Comparison of ENCODE assay signal across 17 mouse cellular contexts in the genomic region with DNA sequence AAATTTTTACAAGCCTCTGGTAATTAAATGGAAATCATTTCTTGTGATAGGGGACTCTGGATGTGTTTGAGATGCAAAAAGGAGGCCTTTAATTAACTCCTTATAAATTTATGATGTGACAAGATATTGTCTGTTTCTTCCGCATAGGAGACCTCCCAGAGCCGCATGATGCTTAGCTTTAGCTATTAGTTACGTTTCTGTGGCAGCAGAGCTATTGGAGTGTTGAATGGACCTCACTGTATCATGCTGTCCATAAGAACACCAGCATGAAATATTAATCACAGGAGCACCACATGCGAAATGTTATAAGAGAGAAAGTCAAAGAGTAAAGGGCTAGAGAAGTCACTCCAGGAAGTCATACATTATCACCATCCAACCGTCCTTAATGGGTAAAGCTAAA.
DNase-seq lines count a peak whose midpoint lies in the region; ATAC-seq and TF ChIP-seq lines count a peak whose summit lies in the region.
"Had no signal": no experiment of that assay in that cellular context is flagged by ENCODE, and none has a peak within 500 bp of the region (broad histone marks: within the 10 kb centered on the region; RNA-seq: fewer than 3 reads in every experiment).

No protein-coding gene starts in this region.

- no peak overlapping the region for H3K27ac ChIP-seq in forebrain, embryonic 13.5 days
- H3K27ac ChIP-seq in forebrain, postnatal 0 days (ENCODE audit: low read depth, low read length): no peak overlapping the region
- H3K27ac ChIP-seq in midbrain, embryonic 13.5 days: no peak overlapping the region; the same call in 1 of the 2 replicates
- no peak overlapping the region for H3K27ac ChIP-seq in midbrain, embryonic 11.5 days (ENCODE audit: low read depth, low read length)
- no peak overlapping the region for H3K27ac ChIP-seq in neural tube, embryonic 13.5 days (replicated peaks)
- H3K27ac ChIP-seq: embryonic facial prominence, embryonic 10.5 days; heart, embryonic 13.5 days; hindbrain, embryonic 12.5 days; hindbrain, postnatal 0 days had no signal

- no peaks in the 10 kb centered on the region for H3K27me3 ChIP-seq in forebrain, embryonic 13.5 days
- no peaks in the 10 kb centered on the region for H3K27me3 ChIP-seq in forebrain, postnatal 0 days (ENCODE audit: insufficient read depth, low read length)
- no peaks in the 10 kb centered on the region for H3K27me3 ChIP-seq in midbrain, embryonic 13.5 days
- no peaks in the 10 kb centered on the region for H3K27me3 ChIP-seq in midbrain, embryonic 11.5 days (ENCODE audit: control insufficient read depth, insufficient read depth, low read length)
- no peaks in the 10 kb centered on the region for H3K27me3 ChIP-seq in neural tube, embryonic 13.5 days
- H3K27me3 ChIP-seq: heart, embryonic 13.5 days; hindbrain, embryonic 12.5 days had no signal

- DNase-seq in forebrain, postnatal 0 days: no peak
- no peak for DNase-seq in midbrain, embryonic 11.5 days (ENCODE audit: low spot score, missing footprints)
- DNase-seq in neural tube, embryonic 10.5 days (ENCODE audit: extremely low spot score, low spot score): no peak
- no peak for DNase-seq in cerebellum, postnatal 25 days
- DNase-seq: adrenal gland, postnatal 10 days; cerebellum, adult 18-20 months; cerebellum, adult 9-11 months; gastrocnemius, postnatal 14 days; heart, postnatal 36 days had no signal

- no peaks in the 10 kb centered on the region for H3K36me3 ChIP-seq in forebrain, embryonic 13.5 days (ENCODE audit: poor library complexity, severe bottlenecking)
- no peaks in the 10 kb centered on the region for H3K36me3 ChIP-seq in forebrain, postnatal 0 days (ENCODE audit: insufficient read depth)
- H3K36me3 ChIP-seq in midbrain, embryonic 13.5 days: no peaks in the 10 kb centered on the region
- H3K36me3 ChIP-seq in midbrain, embryonic 11.5 days (ENCODE audit: control insufficient read depth, insufficient read depth, low read length): no peaks in the 10 kb centered on the region
- no peaks in the 10 kb centered on the region for H3K36me3 ChIP-seq in neural tube, embryonic 13.5 days
- H3K36me3 ChIP-seq: embryonic facial prominence, embryonic 10.5 days; heart, embryonic 13.5 days; hindbrain, embryonic 12.5 days had no signal

- H3K4me2 ChIP-seq in forebrain, embryonic 13.5 days: no peak overlapping the region
- H3K4me2 ChIP-seq in forebrain, postnatal 0 days (ENCODE audit: low read depth): no peak overlapping the region
- no peak overlapping the region for H3K4me2 ChIP-seq in midbrain, embryonic 13.5 days (replicated peaks)
- H3K4me2 ChIP-seq in midbrain, embryonic 11.5 days: no peak overlapping the region
- H3K4me2 ChIP-seq in neural tube, embryonic 13.5 days: no peak overlapping the region
- H3K4me2 ChIP-seq: heart, embryonic 13.5 days; hindbrain, embryonic 12.5 days had no signal

- H3K4me3 ChIP-seq in forebrain, embryonic 13.5 days: no peak overlapping the region
- H3K4me3 ChIP-seq in forebrain, postnatal 0 days (ENCODE audit: low read depth, low read length): no peak overlapping the region
- H3K4me3 ChIP-seq in midbrain, embryonic 13.5 days (replicated peaks): no peak overlapping the region
- no peak overlapping the region for H3K4me3 ChIP-seq in midbrain, embryonic 11.5 days (ENCODE audit: low read depth, low read length)
- H3K4me3 ChIP-seq in neural tube, embryonic 13.5 days: no peak overlapping the region
- H3K4me3 ChIP-seq: embryonic facial prominence, embryonic 10.5 days; heart, embryonic 13.5 days; hindbrain, embryonic 12.5 days had no signal

- H3K4me1 ChIP-seq in forebrain, embryonic 13.5 days: no peaks in the 10 kb centered on the region
- H3K4me1 ChIP-seq in forebrain, postnatal 0 days (ENCODE audit: insufficient read depth): no peaks in the 10 kb centered on the region
- H3K4me1 ChIP-seq in midbrain, embryonic 13.5 days (replicated peaks): no peaks in the 10 kb centered on the region
- H3K4me1 ChIP-seq in midbrain, embryonic 11.5 days (ENCODE audit: control insufficient read depth, insufficient read depth, low read length): no peaks in the 10 kb centered on the region
- peaks cover 6% of the 10 kb centered on the region for H3K4me1 ChIP-seq in neural tube, embryonic 13.5 days (replicated peaks)
- H3K4me1 ChIP-seq: embryonic facial prominence, embryonic 10.5 days; heart, embryonic 13.5 days; hindbrain, embryonic 12.5 days had no signal

- no peak for TF ChIP-seq CTCF in forebrain, postnatal 0 days (IDR thresholded peaks at IDR 0.05; ENCODE audit: low read depth)

- H3K9ac ChIP-seq in forebrain, embryonic 13.5 days: no peak overlapping the region
- H3K9ac ChIP-seq in forebrain, postnatal 0 days: no peak overlapping the region
- no peak overlapping the region for H3K9ac ChIP-seq in midbrain, embryonic 13.5 days (replicated peaks)
- no peak overlapping the region for H3K9ac ChIP-seq in midbrain, embryonic 11.5 days (ENCODE audit: low read length)
- no peak overlapping the region for H3K9ac ChIP-seq in neural tube, embryonic 13.5 days
- H3K9ac ChIP-seq: heart, embryonic 13.5 days; hindbrain, embryonic 12.5 days had no signal

- 71% methylated on average over 5 of the region's 5 CpGs for WGBS in forebrain, embryonic 13.5 days
- WGBS in forebrain, postnatal 0 days: 74% methylated on average over 5 of the region's 5 CpGs
- WGBS in midbrain, embryonic 13.5 days: 66% methylated on average over 5 of the region's 5 CpGs
- WGBS in midbrain, embryonic 11.5 days: 88% methylated on average over 5 of the region's 5 CpGs
- 30% methylated on average over 5 of the region's 5 CpGs for WGBS in neural tube, embryonic 13.5 days

- no peaks in the 10 kb centered on the region for H3K9me3 ChIP-seq in forebrain, embryonic 13.5 days (replicated peaks)
- no peaks in the 10 kb centered on the region for H3K9me3 ChIP-seq in forebrain, postnatal 0 days (ENCODE audit: low read length)
- H3K9me3 ChIP-seq in midbrain, embryonic 13.5 days: no peaks in the 10 kb centered on the region
- no peaks in the 10 kb centered on the region for H3K9me3 ChIP-seq in midbrain, embryonic 11.5 days (ENCODE audit: control insufficient read depth, low read length)
- no peaks in the 10 kb centered on the region for H3K9me3 ChIP-seq in neural tube, embryonic 13.5 days
- H3K9me3 ChIP-seq: embryonic facial prominence, embryonic 10.5 days; heart, embryonic 13.5 days; hindbrain, embryonic 12.5 days had no signal

- ATAC-seq in forebrain, embryonic 13.5 days: peak; percentile 36; the same call in 1 of the 2 replicates
- no peak for ATAC-seq in forebrain, postnatal 0 days
- 0 out of 2 replicates have a peak, but pooled peaks have one; percentile 55 for ATAC-seq in midbrain, embryonic 13.5 days
- ATAC-seq in midbrain, embryonic 11.5 days (ENCODE audit: low FRiP score): no peak
- peak; percentile 65; the same call in 1 of the 2 replicates for ATAC-seq in neural tube, embryonic 13.5 days (ENCODE audit: low read depth)
- ATAC-seq: forebrain, embryonic 16.5 days; hindbrain, postnatal 0 days had no signal

Comparison
In these comparisons a context has a peak if more than half of its experiments do, and no peak if none do; other contexts are left out.
1. ATAC-seq: peak in forebrain, embryonic 13.5 days (single experiment), midbrain, embryonic 13.5 days (single experiment) and neural tube, embryonic 13.5 days (single experiment); none in forebrain, postnatal 0 days (single experiment) and midbrain, embryonic 11.5 days (single experiment).